Mouse (Mus musculus): ENCODE data around the gene Akap5.

GRCm38 (mm10) chr12:76375506-76375905 lies 50.8 kb downstream of the Akap5 start:
- TF ChIP-seq CTCF (IDR thresholded peaks at IDR 0.05; ENCODE audit: low read depth, low read length) (no peak), POLR2AphosphoS5 (IDR thresholded peaks at IDR 0.05; ENCODE audit: insufficient replicate concordance, low read depth, low read length) (no peak)
